Mouse (Mus musculus) kidney, adult 2 months (tissue): ENCODE measurements at regions not wholly inside any gene's neighbourhood (a gene's known extent, or its start where the extent isn't known, plus 50 kb on each side); places are given as distances from the start of the nearest gene placed in this dataset.

Experiments used
- CTCF ChIP-seq: fragments of 200-500 bp; conservative IDR thresholded peaks from 2 replicates; pipeline ENCODE4 v1.5.1; 2011; ENCODE audit warnings: low read depth, mild to moderate bottlenecking, control low read depth, low read length, moderate library complexity, mixed read lengths; ENCODE audit not compliant: insufficient read depth, insufficient read length
- POLR2A ChIP-seq: fragments of 200-500 bp; IDR thresholded peaks from one replicate; pipeline ENCODE4 v1.6.1; 2011; ENCODE audit warnings: low read depth, low read length, control low read depth

- no peak for TF ChIP-seq POLR2A
- TF ChIP-seq CTCF = no peak
These were observed 1706.4 kb downstream of the Car8 start for GRCm38 (mm10) chr4:6532441-6532840.
